8 mouse cellular contexts compared by ENCODE assay signal in genomic region chr13:55640480-55640879, GRCm38 (mm10). TPM values are rescaled to one million over a fixed set of nuclear protein-coding genes. Genes with fewer than 3 reads are reported as not detected.
DNase-seq lines count a peak whose midpoint lies in the region; ATAC-seq and TF ChIP-seq lines count a peak whose summit lies in the region.
"Not testable (repeated sequence)": the region's sequence is repeated elsewhere in the genome, so short reads cannot be mapped to it uniquely, and the experiment has no call there.

No protein-coding gene starts in this region.

- H3K27me3 ChIP-seq in midbrain, embryonic 13.5 days = not testable (repeated sequence)

- peak; percentile 27; the same call in 1 of the 2 replicates for ATAC-seq in midbrain, embryonic 13.5 days

- not testable (repeated sequence) for H3K27ac ChIP-seq in cortical plate, adult 2 months (ENCODE audit: insufficient read depth, low read length); midbrain, embryonic 13.5 days

- peak; percentile 74 for TF ChIP-seq CTCF in cortical plate, adult 2 months (IDR thresholded peaks at IDR 0.05; ENCODE audit: extremely low read depth, insufficient read depth, low read length)

- intact Hi-C loops in left cerebral cortex, postnatal 36 days (cut with DNase I) = not testable (repeated sequence)

- H3K9me3 ChIP-seq in midbrain, embryonic 13.5 days = not testable (repeated sequence)

- not testable (repeated sequence) for H3K4me3 ChIP-seq in cortical plate, adult 2 months (ENCODE audit: insufficient read depth, low read length); midbrain, embryonic 13.5 days (replicated peaks)

- TF ChIP-seq POLR2A in cortical plate, adult 2 months (IDR thresholded peaks at IDR 0.05; ENCODE audit: extremely low read depth, insufficient read depth, low read length) = not testable (repeated sequence)

- H3K4me2 ChIP-seq in midbrain, embryonic 13.5 days (replicated peaks) = not testable (repeated sequence)

- DNase-seq in 3134 (ENCODE audit: extremely low read depth, insufficient read length, low spot score) = peak; percentile 45
- DNase-seq in adrenal gland, adult 8-10 months = peak; percentile 31
- peak; percentile 79 for DNase-seq in gastrocnemius, postnatal 10 days
- peak; percentile 71 for DNase-seq in kidney, adult 11 months
- peak; percentile 61 to 65 for DNase-seq in left cerebral cortex, postnatal 36 days (ENCODE audit: low spot score in 2 of 2)
- peak; percentile 75 for DNase-seq in spleen, adult 12 weeks (ENCODE audit: low spot score)

- H3K36me3 ChIP-seq in midbrain, embryonic 13.5 days = peaks cover 43% of the 10 kb centered on the region

- 65% methylated on average over 8 of the region's 8 CpGs for WGBS in midbrain, embryonic 13.5 days

- H3K4me1 ChIP-seq in cortical plate, adult 2 months (ENCODE audit: control insufficient read depth, insufficient read depth, low read length) = not testable (repeated sequence)
- peaks cover 15% of the 10 kb centered on the region for H3K4me1 ChIP-seq in midbrain, embryonic 13.5 days (replicated peaks)

- H3K9ac ChIP-seq in midbrain, embryonic 13.5 days (replicated peaks) = not testable (repeated sequence)

RNA-seq across cellular contexts. Expression of gene Ddx46, which starts 5.7 kb away (rescaled TPM):
- 10 to 100 TPM; 29.1 to 58.6 (median 48.5) TPM for total RNA-seq in adrenal gland, adult 8-10 months (2022)
- 44.5 and 48.3 TPM in 2 replicates for polyA plus RNA-seq in cortical plate, adult 2 months (2012; rRNA removed)
- total RNA-seq in gastrocnemius, postnatal 10 days (2021) = 10 to 100 TPM; 27.8 to 30.1 TPM
- total RNA-seq in left cerebral cortex, postnatal 36 days (2021) = 10 to 100 TPM; 40.5 to 52.9 TPM
- 31.3 and 33.5 TPM in 2 replicates for polyA plus RNA-seq in midbrain, embryonic 13.5 days (2015; fragmentation: Nextera tagmentation; extraction: Ambion mirVana)

RNA-seq across cellular contexts. Expression of gene Caml, which starts 17.7 kb away (rescaled TPM):
- total RNA-seq in adrenal gland, adult 8-10 months (2022) = 10 to 100 TPM; 30.2 to 44.0 (median 35.5) TPM
- 67.2 and 73.7 TPM in 2 replicates for polyA plus RNA-seq in cortical plate, adult 2 months (2012; rRNA removed)
- 10 to 100 TPM; 13.0 to 17.1 TPM for total RNA-seq in gastrocnemius, postnatal 10 days (2021)
- total RNA-seq in left cerebral cortex, postnatal 36 days (2021) = 10 to 100 TPM; 49.9 to 50.8 TPM
- 92.3 and 97.5 TPM in 2 replicates for polyA plus RNA-seq in midbrain, embryonic 13.5 days (2015; fragmentation: Nextera tagmentation; extraction: Ambion mirVana)

RNA-seq across cellular contexts. Expression of gene B4galt7, which starts 40.8 kb away (rescaled TPM):
- total RNA-seq in adrenal gland, adult 8-10 months (2022) = 10 to 100 TPM; 14.9 to 18.5 (median 16.5) TPM
- 30.8 and 31.1 TPM in 2 replicates for polyA plus RNA-seq in cortical plate, adult 2 months (2012; rRNA removed)
- 1 to 10 TPM; 8.3 to 9.2 TPM for total RNA-seq in gastrocnemius, postnatal 10 days (2021)
- total RNA-seq in left cerebral cortex, postnatal 36 days (2021) = 10 to 100 TPM; 26.2 to 26.4 TPM
- 45.5 and 47.4 TPM in 2 replicates for polyA plus RNA-seq in midbrain, embryonic 13.5 days (2015; fragmentation: Nextera tagmentation; extraction: Ambion mirVana)

RNA-seq across cellular contexts. Expression of gene B230219D22Rik, which starts 52.4 kb away (rescaled TPM):
- 10 to 100 TPM; 60.0 to 63.6 (median 61.4) TPM for total RNA-seq in adrenal gland, adult 8-10 months (2022)
- polyA plus RNA-seq in cortical plate, adult 2 months (2012; rRNA removed) = 62.5 and 65.3 TPM in 2 replicates
- total RNA-seq in gastrocnemius, postnatal 10 days (2021) = 10 to 100 TPM; 36.4 to 41.9 TPM
- total RNA-seq in left cerebral cortex, postnatal 36 days (2021) = 10 to 100 TPM; 79.7 to 81.6 TPM
- 69.3 and 72.6 TPM in 2 replicates for polyA plus RNA-seq in midbrain, embryonic 13.5 days (2015; fragmentation: Nextera tagmentation; extraction: Ambion mirVana)
